Mouse (Mus musculus) hematopoietic multipotent progenitor cell, adult 10-12 weeks (in vitro differentiated cells): ENCODE measurements around the gene Ace3. TPM values are rescaled to one million over a fixed set of nuclear protein-coding genes. Genes with fewer than 3 reads are reported as not detected.

Experiments used
- polyA plus RNA-seq: library from polyadenylated mRNA; stranded (reverse); fragments of >175 nt; gene quantifications from 2 replicates; pipeline ENCODE4 v1.2.3, GENCODE M21; 2012; ENCODE audit warnings: low replicate concordance

Ace3 gene
- polyA plus RNA-seq = not detected in 2 replicates

GRCm38 (mm10) chr11:105994375-105994774 is at the start of gene Ace3:
Gene Ace3 (plus strand): TSS chr11:105994675.

GRCm38 (mm10) chr11:105952911-105953386 is 41.5 kb upstream of the Ace3 start, which contains the start of gene Cyb561:
Gene Cyb561 (minus strand): TSS chr11:105953336.

GRCm38 (mm10) chr11:105967741-105968574 is 26.5 kb upstream of the Ace3 start, which contains the start of gene Ace:
Gene Ace (plus strand): TSS chr11:105967945.

GRCm38 (mm10) chr11:106007821-106008220 is 13.3 kb downstream of the Ace3 start, which contains the start of gene Kcnh6:
Gene Kcnh6 (plus strand): TSS chr11:106008124.

GRCm38 (mm10) chr11:106036548-106037417 is 42.3 kb downstream of the Ace3 start, which contains the start of gene Dcaf7:
Gene Dcaf7 (plus strand): TSS chr11:106036872.

Other genes starting within 250 kb of the Ace3 start
- 0.04 and 0.17 TPM in 2 replicates for gene Cyb561, start 41.3 kb upstream of the Ace3 start, polyA plus RNA-seq
- gene Ace, start 26.7 kb upstream of the Ace3 start, polyA plus RNA-seq = 23.8 and 92.3 TPM in 2 replicates
- 0.04 TPM in 1 of 2 replicates, not detected in the other for gene Kcnh6, start 13.4 kb downstream of the Ace3 start, polyA plus RNA-seq
- 27.4 and 36.0 TPM in 2 replicates for gene Dcaf7, start 42.2 kb downstream of the Ace3 start, polyA plus RNA-seq
- 10.2 and 13.7 TPM in 2 replicates for gene Taco1, start 71.4 kb downstream of the Ace3 start, polyA plus RNA-seq
- 16.0 and 30.6 TPM in 2 replicates for gene Map3k3, start 89.9 kb downstream of the Ace3 start, polyA plus RNA-seq
- gene Gm10840, start 166.2 kb downstream of the Ace3 start, polyA plus RNA-seq = not detected in 2 replicates
- 806 and 995 TPM in 2 replicates for gene Limd2, start 166.2 kb downstream of the Ace3 start, polyA plus RNA-seq
- 75.0 and 75.7 TPM in 2 replicates for gene Strada, start 207.5 kb downstream of the Ace3 start, polyA plus RNA-seq
- 3.1 and 4.1 TPM in 2 replicates for gene Ccdc47, start 221.7 kb downstream of the Ace3 start, polyA plus RNA-seq
- 19.5 and 27.8 TPM in 2 replicates for gene Ddx42, start 222.3 kb downstream of the Ace3 start, polyA plus RNA-seq